Mouse (Mus musculus) testis, adult 2 months (tissue): Measurements from ENCODE around the gene Olfr1116.

Experiments
- CTCF ChIP-seq: fragments of 200-500 bp; IDR thresholded peaks from 2 replicates; pipeline ENCODE4 v1.5.1; 2012; ENCODE audit warnings: low read depth, mild to moderate bottlenecking, inconsistent platforms, low read length, moderate library complexity; ENCODE audit not compliant: control insufficient read depth, insufficient read depth, insufficient replicate concordance
- POLR2A ChIP-seq: fragments of 200-500 bp; IDR thresholded peaks from 2 replicates; pipeline ENCODE4 v1.6.1; 2012; ENCODE audit warnings: low read depth, mild to moderate bottlenecking, inconsistent platforms, low read length, moderate library complexity; ENCODE audit not compliant: control insufficient read depth

DNA sequence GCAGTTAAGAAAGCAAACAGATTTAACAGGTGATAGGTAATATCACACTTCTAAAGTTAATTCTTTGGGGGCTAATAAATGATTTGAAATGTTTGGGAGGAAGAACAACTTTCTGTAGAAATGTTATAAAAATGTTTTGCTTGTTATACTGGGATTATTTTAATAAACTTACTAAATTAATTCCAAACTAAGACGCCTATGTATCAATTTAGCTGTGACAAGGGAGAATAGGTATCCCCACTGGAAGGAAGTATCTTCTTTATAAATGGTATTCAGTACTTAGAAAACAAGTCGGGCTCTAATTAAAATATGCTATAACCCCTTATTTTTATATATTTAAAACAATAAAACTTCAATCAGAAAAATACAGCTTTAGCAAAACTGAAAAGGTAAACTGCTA, 19.6 kb upstream of the Olfr1116 start, which contains the start of gene Olfr1115:
- TF ChIP-seq CTCF (no peak), POLR2A (no peak)
